Mouse (Mus musculus) gastrocnemius, adult 2 months (tissue): Measurements from ENCODE around the gene Hsf5. TPM values are rescaled to one million over a fixed set of nuclear protein-coding genes. Genes with fewer than 3 reads are reported as not detected.
A peak's percentile ranks its signal among the peaks of the same experiment; 100 is the strongest.

Source experiments
- DNase-seq: peaks from one replicate; pipeline ENCODE4 v3.0.0; 2022
- H3K27ac ChIP-seq: fragments of 200-600 bp; 2 replicates; pipeline ENCODE4 v1.8.1; 2022; ENCODE audit warnings: mild to moderate bottlenecking
- H3K4me3 ChIP-seq: fragments of 200-600 bp; 2 replicates; pipeline ENCODE4 v1.8.1; 2022; ENCODE audit warnings: mild to moderate bottlenecking, moderate library complexity
- CTCF ChIP-seq: fragments of 200-600 bp; IDR thresholded peaks from 2 replicates; pipeline ENCODE4 v1.8.1; 2022; ENCODE audit warnings: antibody characterized with exemption, mild to moderate bottlenecking, moderate library complexity
- intact Hi-C: fragments of 180-260 bp; cut with DNase I; formaldehyde crosslinking; loops from one replicate; pipeline ENCODE4 v1.15.1; 2025
- total RNA-seq, 2 experiments: library from RNA; stranded (reverse); gene quantifications; 2 replicates each; pipeline ENCODE4 v1.2.3; 2021

The Hsf5 gene
- total RNA-seq, 2 experiments from 2014 or later = not detected

DNA sequence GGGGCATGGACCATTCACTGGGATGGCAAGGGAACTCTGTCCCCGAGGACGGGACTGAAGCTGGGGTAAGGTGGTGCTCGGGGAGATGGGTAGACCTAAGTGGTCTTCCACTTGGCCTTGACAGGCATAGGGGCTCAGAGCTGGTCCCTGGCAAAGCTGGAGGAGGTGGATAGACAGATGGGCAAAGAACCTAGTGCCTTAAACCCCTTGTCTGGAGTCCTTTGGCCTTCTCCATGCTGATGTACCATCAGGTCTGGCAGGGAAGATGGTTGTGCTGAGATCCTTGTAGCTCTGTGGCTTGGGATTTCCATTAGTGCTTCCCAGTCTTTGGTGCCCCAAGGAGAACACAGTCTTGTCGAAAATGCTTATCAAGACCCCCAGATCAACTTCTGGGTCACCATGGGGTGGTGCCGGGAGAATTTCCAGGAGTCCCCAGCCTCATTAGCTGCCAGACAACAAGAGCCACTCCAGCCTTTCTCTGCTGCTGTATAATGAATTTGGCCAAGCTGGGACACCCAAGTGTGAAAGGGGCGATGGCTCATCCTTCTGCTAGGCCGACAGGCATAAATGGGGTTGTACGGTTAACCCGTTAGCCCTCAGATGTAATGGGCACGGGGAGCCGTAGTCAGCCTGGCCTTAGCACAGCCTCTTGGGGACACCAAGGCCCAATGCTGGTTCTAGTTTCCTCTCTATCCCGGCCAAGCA lies 35.7 kb upstream of the Hsf5 start:
- intact Hi-C loops = no loop called here
- peak overlapping the region; percentile 92 for H3K4me3 ChIP-seq
- DNase-seq = no peak
- H3K27ac ChIP-seq = peak overlapping the region; percentile 53
- no peak for TF ChIP-seq CTCF

DNA sequence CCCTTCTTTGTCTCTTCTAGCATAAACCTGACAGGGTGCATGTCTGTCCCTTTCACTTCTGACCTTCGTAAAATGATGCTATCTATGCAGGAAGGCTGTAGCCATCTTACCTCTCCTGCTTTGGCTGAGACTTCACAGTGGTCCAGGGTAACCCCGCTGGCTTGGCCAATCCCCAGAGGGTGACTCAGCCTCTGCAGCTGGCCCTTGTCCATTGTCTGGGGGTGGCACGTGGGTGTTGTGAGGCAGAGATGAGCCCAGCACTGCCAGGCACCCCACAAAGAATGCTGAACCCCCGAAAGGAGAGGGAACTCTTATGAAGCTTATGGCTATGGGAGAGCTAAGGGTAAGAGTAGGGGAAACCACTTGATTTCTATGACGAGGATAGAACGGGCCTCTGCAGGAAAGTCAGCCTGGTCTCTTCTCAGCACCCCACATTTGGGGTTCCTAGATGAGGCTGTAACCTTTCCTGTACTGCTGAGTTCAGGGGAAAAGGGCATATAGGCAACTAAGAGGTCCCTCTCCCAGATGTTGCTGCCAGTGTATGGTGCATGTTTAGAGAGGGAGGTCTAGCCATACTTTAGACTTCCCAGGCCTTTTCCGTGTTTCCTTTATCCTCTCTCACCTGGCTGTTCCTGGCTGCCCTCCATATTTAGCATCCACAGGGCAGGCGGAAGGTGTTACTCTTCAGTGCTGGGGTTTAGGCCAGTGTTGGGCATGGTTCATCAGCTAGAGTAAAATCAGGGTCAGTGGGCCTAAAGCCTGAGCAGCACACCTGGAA lies 34.8 kb upstream of the Hsf5 start:
- H3K27ac ChIP-seq = peak overlapping the region; percentile 53
- TF ChIP-seq CTCF = no peak
- intact Hi-C loops = no loop called here
- H3K4me3 ChIP-seq = peak overlapping the region; percentile 92
- no peak for DNase-seq

DNA sequence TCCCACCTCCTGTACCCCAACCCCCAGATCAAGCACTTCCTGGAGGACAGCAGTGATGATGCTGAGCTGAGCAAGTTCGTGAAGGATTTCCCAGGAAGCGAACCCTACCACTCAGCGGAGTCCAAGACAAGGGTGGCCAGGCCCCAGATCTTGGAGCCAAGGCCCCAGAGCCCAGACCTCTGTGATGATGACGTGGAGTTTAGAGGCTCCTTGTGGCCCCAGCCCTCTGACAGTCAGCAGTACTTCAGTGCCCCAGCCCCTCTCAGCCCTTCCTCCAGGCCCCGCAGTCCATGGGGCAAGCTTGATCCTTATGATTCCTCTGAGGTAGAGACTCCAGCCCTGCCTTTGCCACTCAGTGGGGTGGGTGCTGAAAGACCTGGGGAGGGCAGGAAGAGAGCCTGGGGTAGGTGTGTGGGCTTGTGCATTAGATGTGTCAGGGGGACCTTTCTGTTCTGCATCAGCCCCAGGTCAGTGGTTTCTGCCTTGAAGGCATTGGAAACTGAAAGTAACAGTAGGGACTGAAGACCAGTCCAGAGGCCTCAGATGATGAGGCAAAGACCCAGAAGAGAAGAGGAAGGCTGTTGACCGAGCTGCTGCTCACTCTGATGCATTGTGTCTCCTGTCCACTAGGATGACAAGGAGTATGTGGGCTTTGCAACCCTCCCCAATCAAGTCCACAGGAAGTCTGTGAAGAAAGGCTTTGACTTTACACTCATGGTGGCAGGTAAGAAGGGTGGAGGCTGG lies 33.5 kb upstream of the Hsf5 start:
- H3K27ac ChIP-seq = peak overlapping the region; percentile 80

DNA sequence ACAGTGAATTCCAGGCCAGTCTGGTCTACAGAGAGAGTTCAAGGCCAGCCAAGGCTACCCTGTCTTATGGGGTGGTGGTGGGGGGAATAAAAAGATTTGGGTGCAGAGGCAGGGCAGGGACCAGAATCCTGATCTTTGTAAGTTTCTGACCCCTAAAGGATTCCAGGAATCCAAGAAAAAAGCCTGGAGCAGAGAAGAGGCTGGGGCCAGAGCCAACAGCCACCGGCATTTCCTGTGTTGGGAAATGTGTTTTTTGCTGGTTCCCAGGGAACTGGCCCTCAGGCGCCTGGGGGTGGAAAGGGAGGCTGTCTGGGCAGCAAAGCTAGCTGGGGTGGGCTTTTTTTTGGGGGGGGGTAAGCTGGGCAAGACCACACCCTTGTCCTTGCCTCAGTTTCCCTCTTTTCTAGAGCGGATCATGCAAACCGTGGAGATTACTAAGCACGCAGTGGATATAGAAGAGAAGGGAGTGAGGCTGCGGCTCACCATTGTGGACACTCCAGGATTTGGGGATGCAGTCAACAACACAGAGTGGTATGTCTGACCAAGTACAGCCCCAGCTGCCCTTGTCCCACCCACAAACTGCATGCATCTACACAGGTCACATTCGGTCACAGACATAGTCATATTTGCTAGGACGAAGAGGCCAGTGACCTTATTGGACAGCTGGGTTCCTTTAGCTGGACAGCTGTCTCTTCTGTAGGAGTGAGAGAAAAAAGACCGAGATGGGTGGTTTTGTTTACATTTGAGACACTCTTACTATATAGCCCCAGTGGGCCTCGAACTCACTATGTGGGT lies 32.1 kb upstream of the Hsf5 start:
- peak; percentile 70 for DNase-seq
- Histone ChIP-seq H3K27ac (peak overlapping the region; percentile 80), H3K4me3 (peak overlapping the region; percentile 11)
- TF ChIP-seq CTCF = no peak
- intact Hi-C loops = no loop called here

More for the DNA sequence above, 33.5 kb upstream of the Hsf5 start:
- no peak for DNase-seq
- peak overlapping the region; percentile 24 for H3K4me3 ChIP-seq
- TF ChIP-seq CTCF = no peak
- intact Hi-C loops = no loop called here

DNA sequence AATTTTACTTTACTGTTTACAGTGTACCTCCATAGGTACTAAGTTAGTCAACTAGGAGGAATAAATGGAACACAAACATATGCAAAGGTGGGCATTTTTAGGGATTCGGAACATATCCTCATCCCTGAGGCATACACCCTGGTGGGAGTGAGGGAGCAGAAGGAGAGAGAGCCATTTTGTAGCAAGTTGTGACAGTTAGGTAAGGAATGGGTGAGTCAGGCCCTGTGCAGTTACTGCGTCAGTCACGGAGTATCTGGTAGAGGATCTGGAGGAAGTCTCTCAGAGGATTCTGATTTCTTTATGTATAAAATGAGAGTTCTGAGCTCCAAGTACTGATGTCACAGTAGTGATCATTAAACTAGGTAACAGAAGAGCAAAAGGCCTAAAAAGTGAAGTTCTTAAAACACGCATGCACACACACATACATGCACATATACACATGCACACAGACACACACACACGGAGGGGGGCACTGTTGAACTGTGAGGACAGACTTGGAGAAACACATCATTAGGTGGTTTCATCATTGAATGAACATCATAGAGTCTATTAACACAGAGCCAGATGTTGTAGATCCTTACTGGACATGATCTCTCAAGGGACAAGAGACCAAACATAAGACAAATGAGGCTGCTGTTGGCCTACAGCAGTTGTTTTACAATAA lies 29.6 kb upstream of the Hsf5 start:
- intact Hi-C loops = no loop called here
- no peak for TF ChIP-seq CTCF
- no peak overlapping the region for H3K27ac ChIP-seq
- DNase-seq = no peak
- H3K4me3 ChIP-seq = no peak overlapping the region

DNA sequence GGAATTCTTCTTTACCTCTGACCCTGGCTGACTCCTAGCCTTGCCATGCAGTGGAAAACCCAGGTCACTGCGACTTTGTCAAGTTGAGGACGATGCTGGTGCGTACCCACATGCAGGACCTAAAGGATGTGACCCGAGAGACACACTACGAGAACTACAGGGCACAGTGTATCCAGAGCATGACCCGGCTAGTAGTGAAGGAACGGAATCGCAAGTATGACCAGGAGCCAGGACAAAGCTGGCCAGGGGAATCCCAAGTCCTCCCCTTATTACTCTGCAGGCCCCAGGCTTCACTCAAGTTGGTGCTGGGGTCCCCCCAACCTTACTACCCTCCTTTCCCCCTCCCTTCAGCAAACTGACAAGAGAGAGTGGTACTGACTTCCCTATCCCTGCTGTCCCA lies 27.4 kb upstream of the Hsf5 start:
- peak overlapping the region; percentile 96; the same call in 1 of the 2 replicates for H3K27ac ChIP-seq
- no peak for DNase-seq
- intact Hi-C loops = loop anchor here (5.0 kb wide), 2 partner anchors 148 to 167 kb away; partner anchors contain the start of gene Supt4a
- H3K4me3 ChIP-seq = peak overlapping the region; percentile 87
- TF ChIP-seq CTCF = no peak

DNA sequence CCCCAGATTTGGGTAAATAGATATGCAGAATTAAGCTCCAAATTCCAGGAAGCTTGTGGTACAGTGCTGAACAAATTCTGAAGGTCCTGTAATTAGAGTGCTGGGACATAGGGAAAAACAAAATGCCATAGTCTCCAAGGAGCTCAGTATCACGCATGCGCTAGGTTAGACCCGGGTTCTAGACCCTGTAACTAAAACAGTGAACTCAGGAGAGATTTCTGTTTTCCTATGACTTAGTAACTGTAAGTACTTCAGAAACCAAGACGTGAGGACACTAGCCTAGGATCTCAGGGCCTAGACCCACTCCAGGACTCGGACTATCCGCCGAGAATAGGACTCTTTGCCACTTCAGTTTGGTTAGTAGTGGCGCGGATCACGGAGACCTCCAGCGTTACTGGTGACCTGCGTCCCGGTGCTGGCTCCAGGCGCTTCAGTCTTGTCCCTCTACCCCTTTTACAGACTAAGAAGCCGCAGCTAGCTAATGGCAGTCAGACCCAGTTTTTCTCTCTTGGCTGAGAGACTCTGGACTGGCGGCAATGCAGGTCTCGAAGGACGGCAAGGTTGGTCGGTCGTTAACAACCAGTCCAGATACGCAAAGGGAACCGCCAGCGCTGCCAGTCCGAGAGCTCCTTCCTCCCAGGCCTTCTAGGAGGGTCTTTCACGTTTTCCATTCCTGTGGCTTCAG lies 26.0 kb upstream of the Hsf5 start:
- H3K4me3 ChIP-seq = peak overlapping the region; percentile 87
- no peak for TF ChIP-seq CTCF
- intact Hi-C loops = loop anchor here (5.0 kb wide), 2 partner anchors 146 to 169 kb away; partner anchors contain the start of gene Supt4a
- H3K27ac ChIP-seq = peak overlapping the region; percentile 96
- peak; percentile 62 for DNase-seq

DNA sequence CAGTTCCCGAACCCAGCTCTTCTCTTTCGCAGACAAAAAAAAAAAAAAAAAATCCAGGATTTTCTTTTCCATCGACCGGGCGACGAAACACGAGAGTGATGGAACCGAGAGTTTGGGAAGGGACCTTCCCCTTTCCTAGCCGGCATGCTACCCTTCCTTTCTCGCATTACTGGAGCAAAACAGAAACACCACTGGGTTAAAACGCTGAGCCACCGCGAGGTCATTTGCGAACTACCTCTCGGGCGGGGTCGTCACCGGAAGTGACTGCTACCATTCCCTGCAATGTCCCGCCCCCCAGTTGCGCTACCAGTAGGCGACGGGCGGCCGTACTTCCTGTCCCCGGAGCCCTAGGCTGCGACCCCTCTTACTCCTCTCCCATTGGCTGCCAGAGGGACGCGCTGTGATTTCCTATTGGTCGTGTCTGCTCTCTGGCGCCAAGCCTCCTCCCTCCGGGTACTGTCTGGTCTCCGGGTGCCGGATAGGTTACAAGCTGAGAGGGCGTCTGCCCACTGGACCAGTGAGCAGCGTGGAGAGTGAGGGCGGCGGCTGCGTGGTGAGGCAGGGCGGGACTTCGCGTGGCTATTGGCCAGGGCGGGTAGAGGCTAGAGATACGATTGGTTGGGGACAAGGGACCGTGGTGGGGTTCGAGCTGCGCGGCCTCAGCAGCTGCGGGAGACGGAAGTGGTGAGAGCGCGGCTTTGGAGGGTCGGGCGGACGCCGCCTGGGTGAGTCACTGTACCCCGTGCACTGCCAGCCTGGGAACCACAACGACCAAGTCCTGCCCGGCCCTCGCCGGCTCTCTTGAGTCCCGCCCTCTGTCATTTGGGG lies 25.2 kb upstream of the Hsf5 start, which contains the start of gene Mtmr4:
Gene Mtmr4, plus strand, starts transcription at position 637 of the 828 bp plus-strand sequence.
- H3K4me3 ChIP-seq = peak within 1 kb of the TSS; percentile 87
- H3K27ac ChIP-seq = peak within 1 kb of the TSS; percentile 96
- DNase-seq = peak; percentile 100
- intact Hi-C loops = loop anchor here (5.0 kb wide), 2 partner anchors 146 to 169 kb away; partner anchors contain the start of gene Supt4a
- no peak for TF ChIP-seq CTCF

DNA sequence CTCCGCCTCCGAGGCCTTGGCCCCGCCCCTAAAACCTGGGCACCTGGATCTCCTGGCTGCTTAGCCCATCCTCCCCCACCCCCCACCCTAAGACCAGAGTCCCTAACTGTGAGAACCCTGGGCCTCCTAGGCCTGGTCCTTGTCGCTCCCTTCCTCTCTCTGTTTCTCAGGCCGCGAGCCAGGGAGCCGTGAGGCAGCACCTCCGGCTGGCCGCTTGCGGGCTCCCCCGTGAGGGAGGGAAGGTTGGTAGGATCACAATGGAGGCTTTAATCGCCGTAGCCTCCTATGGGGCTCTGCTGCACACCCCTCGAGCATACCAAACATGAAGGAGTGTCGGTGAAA lies 24.6 kb upstream of the Hsf5 start:
- intact Hi-C loops = loop anchor here (5.0 kb wide), 2 partner anchors 145 to 170 kb away; partner anchors contain the start of gene Supt4a
- TF ChIP-seq CTCF = peak; percentile 38; the same call in 1 of the 2 replicates
- Histone ChIP-seq H3K27ac (peak overlapping the region; percentile 96), H3K4me3 (peak overlapping the region; percentile 78)
- DNase-seq = no peak
